Mouse (Mus musculus): ENCODE measurements at regions not wholly inside any gene's neighbourhood (a gene's known extent, or its start where the extent isn't known, plus 50 kb on each side); places are given as distances from the start of the nearest gene placed in this dataset.

GRCm38 (mm10) chr15:14418532-14418931 is 1245.1 kb upstream of the Cdh6 start:
- DNase-seq (ENCODE audit: extremely low spot score), result peak; percentile 15

GRCm38 (mm10) chr15:14385347-14385746 is 1211.9 kb upstream of the Cdh6 start:
- DNase-seq (ENCODE audit: extremely low spot score), result no peak

- no peak for DNase-seq (ENCODE audit: extremely low spot score)
These were observed 1204.9 kb upstream of the Cdh6 start for GRCm38 (mm10) chr15:14378340-14378739.
